Mouse (Mus musculus) ES-E14 (cell line): ENCODE results near the gene Lbx2.

ENCODE experiments used
- CHD2 ChIP-seq: IDR thresholded peaks from 2 replicates; pipeline ENCODE4 v1.6.1; 2014; ENCODE audit warnings: mild to moderate bottlenecking, low read depth, low read length, inconsistent platforms
- HCFC1 ChIP-seq: IDR thresholded peaks from 2 replicates; pipeline ENCODE4 v1.6.1; 2012; ENCODE audit warnings: low read length, inconsistent platforms, borderline replicate concordance; ENCODE audit not compliant: insufficient read depth
- MAFK ChIP-seq: IDR thresholded peaks from 2 replicates; pipeline ENCODE4 v1.6.1; 2014; ENCODE audit warnings: mild to moderate bottlenecking, low read depth, low read length, inconsistent platforms; ENCODE audit not compliant: insufficient read depth
- ZC3H11A ChIP-seq: IDR thresholded peaks from 2 replicates; pipeline ENCODE4 v1.6.1; 2012; ENCODE audit warnings: low read depth, mild to moderate bottlenecking, inconsistent platforms, low read length, borderline replicate concordance

GRCm38 (mm10) chr6:83083497-83083896 lies 2.7 kb upstream of the Lbx2 start:
- TF ChIP-seq MAFK (no peak), HCFC1 (no peak), ZC3H11A (no peak), CHD2 (no peak)
